Mouse (Mus musculus): ENCODE data around the gene Ggnbp2. TPM values are rescaled to one million over a fixed set of nuclear protein-coding genes. Genes with fewer than 3 reads are reported as not detected.
A peak's percentile ranks its signal among the peaks of the same experiment; 100 is the strongest.

The Ggnbp2 gene
- polyA plus RNA-seq, 1 experiment from 2014 or later, result 72.6 TPM

GRCm38 (mm10) chr11:84893113-84893512, 22.5 kb upstream of the Ggnbp2 start:
- H3K4me2 ChIP-seq, result no peak overlapping the region
- H3K4me3 ChIP-seq (replicated peaks), result no peak overlapping the region
- no peaks in the 10 kb centered on the region for H3K4me1 ChIP-seq (replicated peaks)
- WGBS, result 95% methylated on average over 14 of the region's 15 CpGs
- H3K36me3 ChIP-seq, result peaks cover 86% of the 10 kb centered on the region
- no peak overlapping the region for H3K27ac ChIP-seq
- no peaks in the 10 kb centered on the region for H3K9me3 ChIP-seq
- H3K27me3 ChIP-seq, result no peaks in the 10 kb centered on the region
- H3K9ac ChIP-seq (replicated peaks), result no peak overlapping the region
- ATAC-seq (ENCODE audit: insufficient number of reproducible peaks, insufficient read depth, low FRiP score, low TSS enrichment, low read depth), result no peak

GRCm38 (mm10) chr11:84891705-84892104, 21.1 kb upstream of the Ggnbp2 start:
- no peak overlapping the region for H3K27ac ChIP-seq
- no peak overlapping the region for H3K4me3 ChIP-seq (replicated peaks)
- peaks cover 84% of the 10 kb centered on the region for H3K36me3 ChIP-seq
- no peak overlapping the region for H3K4me2 ChIP-seq
- no peak overlapping the region for H3K9ac ChIP-seq (replicated peaks)
- ATAC-seq (ENCODE audit: insufficient number of reproducible peaks, insufficient read depth, low FRiP score, low TSS enrichment, low read depth), result no peak
- H3K4me1 ChIP-seq (replicated peaks), result no peaks in the 10 kb centered on the region
- 92% methylated on average over 7 of the region's 7 CpGs for WGBS
- H3K27me3 ChIP-seq, result no peaks in the 10 kb centered on the region
- no peaks in the 10 kb centered on the region for H3K9me3 ChIP-seq

- Histone ChIP-seq H3K27me3 (no peaks in the 10 kb centered on the region), H3K4me2 (no peak overlapping the region), H3K4me3 (replicated peaks) (no peak overlapping the region), H3K9ac (replicated peaks) (no peak overlapping the region), H3K36me3 (peaks cover 83% of the 10 kb centered on the region), H3K9me3 (no peaks in the 10 kb centered on the region), H3K27ac (no peak overlapping the region), H3K4me1 (replicated peaks) (no peaks in the 10 kb centered on the region)
- no peak for ATAC-seq (ENCODE audit: insufficient number of reproducible peaks, insufficient read depth, low FRiP score, low TSS enrichment, low read depth)
- 98% methylated on average over 2 of the region's 2 CpGs for WGBS
Observed at GRCm38 (mm10) chr11:84889492-84889891, 18.9 kb upstream of the Ggnbp2 start.

GRCm38 (mm10) chr11:84888025-84888424, 17.4 kb upstream of the Ggnbp2 start:
- 91% methylated on average over 8 of the region's 8 CpGs for WGBS
- Histone ChIP-seq H3K36me3 (peaks cover 86% of the 10 kb centered on the region), H3K27ac (no peak overlapping the region), H3K27me3 (no peaks in the 10 kb centered on the region), H3K4me2 (no peak overlapping the region), H3K9me3 (no peaks in the 10 kb centered on the region), H3K4me1 (replicated peaks) (no peaks in the 10 kb centered on the region), H3K9ac (replicated peaks) (no peak overlapping the region), H3K4me3 (replicated peaks) (no peak overlapping the region)
- ATAC-seq (ENCODE audit: insufficient number of reproducible peaks, insufficient read depth, low FRiP score, low TSS enrichment, low read depth), result no peak

GRCm38 (mm10) chr11:84886767-84887511, 16.3 kb upstream of the Ggnbp2 start:
- Histone ChIP-seq H3K27me3 (no peaks in the 10 kb centered on the region), H3K9ac (replicated peaks) (no peak overlapping the region), H3K4me1 (replicated peaks) (0 out of 2 replicates have a peak, but pooled peaks cover under 1% of the 10 kb centered on the region), H3K27ac (no peak overlapping the region), H3K36me3 (peaks cover 84% of the 10 kb centered on the region), H3K4me3 (replicated peaks) (no peak overlapping the region), H3K4me2 (no peak overlapping the region), H3K9me3 (no peaks in the 10 kb centered on the region)
- WGBS, result 89% methylated on average over 11 of the region's 11 CpGs
- no peak for ATAC-seq (ENCODE audit: insufficient number of reproducible peaks, insufficient read depth, low FRiP score, low TSS enrichment, low read depth)

- Histone ChIP-seq H3K9me3 (no peaks in the 10 kb centered on the region), H3K4me2 (no peak overlapping the region), H3K36me3 (peaks cover 78% of the 10 kb centered on the region), H3K27me3 (no peaks in the 10 kb centered on the region), H3K4me1 (replicated peaks) (peaks cover 8% of the 10 kb centered on the region), H3K4me3 (replicated peaks) (no peak overlapping the region), H3K27ac (no peak overlapping the region), H3K9ac (replicated peaks) (no peak overlapping the region)
- 90% methylated on average over 5 of the region's 5 CpGs for WGBS
- no peak for ATAC-seq (ENCODE audit: insufficient number of reproducible peaks, insufficient read depth, low FRiP score, low TSS enrichment, low read depth)
Observed at GRCm38 (mm10) chr11:84886236-84886635, 15.6 kb upstream of the Ggnbp2 start.

- H3K27ac ChIP-seq, result no peak overlapping the region
- no peak overlapping the region for H3K4me2 ChIP-seq
- 75% methylated on average over 4 of the region's 4 CpGs for WGBS
- H3K27me3 ChIP-seq, result no peaks in the 10 kb centered on the region
- H3K9me3 ChIP-seq, result no peaks in the 10 kb centered on the region
- no peak overlapping the region for H3K4me3 ChIP-seq (replicated peaks)
- ATAC-seq (ENCODE audit: insufficient number of reproducible peaks, insufficient read depth, low FRiP score, low TSS enrichment, low read depth), result no peak
- no peak overlapping the region for H3K9ac ChIP-seq (replicated peaks)
- H3K36me3 ChIP-seq, result peaks cover 75% of the 10 kb centered on the region
- H3K4me1 ChIP-seq (replicated peaks), result peaks cover 12% of the 10 kb centered on the region
Observed at GRCm38 (mm10) chr11:84885238-84885637, 14.6 kb upstream of the Ggnbp2 start.

- Histone ChIP-seq H3K4me3 (replicated peaks) (no peak overlapping the region), H3K4me1 (replicated peaks) (peaks cover 18% of the 10 kb centered on the region), H3K36me3 (peaks cover 56% of the 10 kb centered on the region), H3K27me3 (no peaks in the 10 kb centered on the region), H3K27ac (no peak overlapping the region), H3K9ac (replicated peaks) (no peak overlapping the region), H3K4me2 (no peak overlapping the region), H3K9me3 (no peaks in the 10 kb centered on the region)
- ATAC-seq (ENCODE audit: insufficient number of reproducible peaks, insufficient read depth, low FRiP score, low TSS enrichment, low read depth), result no peak
- 92% methylated on average over 7 of the region's 7 CpGs for WGBS
Observed at GRCm38 (mm10) chr11:84882346-84882745, 11.7 kb upstream of the Ggnbp2 start.

- Histone ChIP-seq H3K9ac (replicated peaks) (peak overlapping the region; percentile 81), H3K36me3 (peaks cover 42% of the 10 kb centered on the region), H3K4me1 (replicated peaks) (peaks cover 18% of the 10 kb centered on the region), H3K4me2 (peak overlapping the region; percentile 70), H3K27me3 (no peaks in the 10 kb centered on the region), H3K27ac (peak overlapping the region; percentile 93), H3K9me3 (no peaks in the 10 kb centered on the region), H3K4me3 (replicated peaks) (peak overlapping the region; percentile 90)
- 0 out of 2 replicates have a peak, but pooled peaks have one; percentile 11 for ATAC-seq (ENCODE audit: insufficient number of reproducible peaks, insufficient read depth, low FRiP score, low TSS enrichment, low read depth)
- WGBS, result 47% methylated on average over 9 of the region's 9 CpGs
Observed at GRCm38 (mm10) chr11:84880971-84881370, 10.4 kb upstream of the Ggnbp2 start.

GRCm38 (mm10) chr11:84880465-84880961, 9.9 kb upstream of the Ggnbp2 start:
- ATAC-seq (ENCODE audit: insufficient number of reproducible peaks, insufficient read depth, low FRiP score, low TSS enrichment, low read depth), result peak; percentile 69
- Histone ChIP-seq H3K4me1 (replicated peaks) (peaks cover 18% of the 10 kb centered on the region), H3K9me3 (no peaks in the 10 kb centered on the region), H3K27me3 (no peaks in the 10 kb centered on the region), H3K36me3 (peaks cover 38% of the 10 kb centered on the region), H3K27ac (peak overlapping the region; percentile 93), H3K4me2 (peak overlapping the region; percentile 70), H3K9ac (replicated peaks) (peak overlapping the region; percentile 81), H3K4me3 (replicated peaks) (peak overlapping the region; percentile 90)
- WGBS, result 1% methylated on average over 24 of the region's 24 CpGs

GRCm38 (mm10) chr11:84879772-84880464, 9.3 kb upstream of the Ggnbp2 start, which contains the start of the genes Myo19 and Pigw:
TSS of gene Myo19 (plus strand) at chr11:84880148.
TSS of gene Pigw (minus strand) at chr11:84880285.
- H3K4me2 ChIP-seq, result peak within 1 kb of the TSS; percentile 70
- under 1% methylated on average over 79 of the region's 81 CpGs for WGBS

More at GRCm38 (mm10) chr11:84879772-84880464, 9.3 kb upstream of the Ggnbp2 start, which contains the start of the genes Myo19 and Pigw:
- Histone ChIP-seq H3K4me1 (replicated peaks) (peaks cover 18% of the 10 kb centered on the region), H3K27ac (peak within 1 kb of the TSS; percentile 93), H3K9me3 (no peaks in the 10 kb centered on the region), H3K4me3 (replicated peaks) (peak within 1 kb of the TSS; percentile 90), H3K27me3 (no peaks in the 10 kb centered on the region), H3K36me3 (peaks cover 32% of the 10 kb centered on the region), H3K9ac (replicated peaks) (peak within 1 kb of the TSS; percentile 81)
- peak; percentile 92 for ATAC-seq (ENCODE audit: insufficient number of reproducible peaks, insufficient read depth, low FRiP score, low TSS enrichment, low read depth)

Measured in limb, embryonic 12.5 days (tissue).